Mouse (Mus musculus) C2C12 (cell line): ENCODE measurements around the gene Arl15.

ENCODE experiments used
- CEBPB ChIP-seq: IDR thresholded peaks from one replicate; pipeline ENCODE4 v1.6.1; 2011; ENCODE audit warnings: low read depth, mild to moderate bottlenecking, control low read depth, moderate library complexity
- CTCF ChIP-seq: IDR thresholded peaks from one replicate; pipeline ENCODE4 v1.5.1; 2011; ENCODE audit not compliant: control insufficient read depth, insufficient read depth, insufficient read length
- FOSL1 ChIP-seq: IDR thresholded peaks from one replicate; pipeline ENCODE4 v1.8.0; 2011; ENCODE audit warnings: mild to moderate bottlenecking, low read length; ENCODE audit not compliant: poor library complexity, insufficient read depth, severe bottlenecking
- MAX ChIP-seq: IDR thresholded peaks from one replicate; pipeline ENCODE4 v1.6.1; 2011; ENCODE audit warnings: mild to moderate bottlenecking, control low read depth
- MYOD1 ChIP-seq: IDR thresholded peaks from one replicate; pipeline ENCODE4 v1.6.1; 2011; ENCODE audit warnings: low read depth; ENCODE audit not compliant: control insufficient read depth, insufficient read length
- MYOG ChIP-seq: IDR thresholded peaks from one replicate; pipeline ENCODE4 v1.6.1; 2011; ENCODE audit not compliant: control insufficient read depth, insufficient read length; ENCODE audit errors: extremely low read depth
- USF1 ChIP-seq: IDR thresholded peaks from one replicate; pipeline ENCODE4 v1.6.1; 2011; ENCODE audit warnings: low read depth, mild to moderate bottlenecking, control low read depth, moderate library complexity

DNA sequence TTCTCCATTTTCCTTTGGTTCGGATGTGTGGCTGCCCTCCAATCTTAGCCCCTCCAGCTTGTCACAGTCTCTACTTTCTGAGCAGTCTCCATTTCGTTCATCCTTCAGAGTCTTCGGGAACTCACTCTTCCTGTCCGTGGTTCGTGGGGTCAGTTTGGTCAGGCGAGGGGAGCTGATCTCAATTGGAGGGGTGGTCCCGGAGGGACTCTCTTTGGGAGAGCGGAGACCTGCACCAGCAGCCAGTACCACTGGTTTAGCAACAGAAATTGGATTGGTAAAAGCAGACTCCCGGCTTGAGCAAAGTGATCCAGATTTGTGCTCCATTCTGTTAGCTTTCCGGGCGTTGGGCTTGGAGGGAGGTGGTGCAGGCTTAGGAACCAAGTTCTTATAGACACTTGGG lies 32.6 kb upstream of the Arl15 start:
- no peak for TF ChIP-seq MYOD1
- TF ChIP-seq CTCF: no peak
- no peak for TF ChIP-seq CEBPB
- no peak for TF ChIP-seq FOSL1
- TF ChIP-seq USF1: no peak
- no peak for TF ChIP-seq MAX
- TF ChIP-seq MYOG: no peak
